In genomic region chr9:22099922-22100321, GRCm38 (mm10) we compare ENCODE assay signal across 13 mouse cellular contexts. TPM values are rescaled to one million over a fixed set of nuclear protein-coding genes. Genes with fewer than 3 reads are reported as not detected.
A peak's percentile ranks its signal among the peaks of the same experiment; 100 is the strongest.
DNase-seq lines count a peak whose midpoint lies in the region; ATAC-seq and TF ChIP-seq lines count a peak whose summit lies in the region.
"Had no signal": no experiment of that assay in that cellular context is flagged by ENCODE, and none has a peak within 500 bp of the region (broad histone marks: within the 10 kb centered on the region; RNA-seq: fewer than 3 reads in every experiment).

No protein-coding gene starts in this region.

- H3K9me3 ChIP-seq in heart, embryonic 14.5 days (ENCODE audit: control insufficient read depth, low read length) = no peaks in the 10 kb centered on the region
- H3K9me3 ChIP-seq in lung, embryonic 16.5 days (ENCODE audit: control insufficient read depth, low read length) = no peaks in the 10 kb centered on the region
- no peaks in the 10 kb centered on the region for H3K9me3 ChIP-seq in embryonic facial prominence, embryonic 15.5 days (replicated peaks)
- H3K9me3 ChIP-seq in stomach, postnatal 0 days (ENCODE audit: control insufficient read depth, low read length) = no peaks in the 10 kb centered on the region

- peak overlapping the region; percentile 38 to 48 for H3K4me3 ChIP-seq in heart, embryonic 14.5 days (ENCODE audit: control insufficient read depth in 1 of 2, insufficient read depth in 1 of 2, low read depth in 1 of 2, low read length in 2 of 2)
- H3K4me3 ChIP-seq in lung, embryonic 16.5 days (ENCODE audit: low read length) = no peak overlapping the region
- H3K4me3 ChIP-seq in embryonic facial prominence, embryonic 15.5 days (replicated peaks) = 0 out of 2 replicates have a peak overlapping the region, but pooled peaks have one; percentile 6
- peak overlapping the region; percentile 31 for H3K4me3 ChIP-seq in stomach, postnatal 0 days (ENCODE audit: low read depth, low read length)

- no peak for DNase-seq in heart, adult 8-10 months (ENCODE audit: low spot score)
- no peak for DNase-seq in lung, postnatal 25 days (ENCODE audit: low spot score)
- DNase-seq in stomach, postnatal 0 days (ENCODE audit: low spot score) = peak; percentile 24
- DNase-seq in ovary, adult 18-20 months (ENCODE audit: low spot score) = no peak
- DNase-seq in right cerebral cortex, postnatal 14 days = no peak
- DNase-seq: gastrocnemius, postnatal 25 days; kidney, postnatal 10 days; midbrain, embryonic 14.5 days had no signal

- peak overlapping the region; percentile 69 for H3K9ac ChIP-seq in heart, embryonic 14.5 days (ENCODE audit: low read length)
- no peak overlapping the region for H3K9ac ChIP-seq in lung, embryonic 16.5 days (ENCODE audit: low read length)
- H3K9ac ChIP-seq in embryonic facial prominence, embryonic 15.5 days = no peak overlapping the region
- H3K9ac ChIP-seq in stomach, postnatal 0 days (ENCODE audit: low read length) = peak overlapping the region; percentile 60
- H3K9ac ChIP-seq: liver, embryonic 14.5 days had no signal

- peak overlapping the region; percentile 68 to 86 for H3K27ac ChIP-seq in heart, embryonic 14.5 days (replicated peaks in 1 of 2; ENCODE audit: control insufficient read depth in 1 of 2, insufficient read depth in 1 of 2, low read depth in 2 of 2, low read length in 2 of 2)
- no peak overlapping the region for H3K27ac ChIP-seq in lung, embryonic 16.5 days (ENCODE audit: low read length)
- H3K27ac ChIP-seq in embryonic facial prominence, embryonic 15.5 days (replicated peaks) = no peak overlapping the region
- H3K27ac ChIP-seq in stomach, postnatal 0 days (replicated peaks) = peak overlapping the region; percentile 88
- H3K27ac ChIP-seq: liver, embryonic 14.5 days had no signal

- TF ChIP-seq CTCF in stomach, postnatal 0 days (IDR thresholded peaks at IDR 0.05; ENCODE audit: low read depth) = no peak

- peaks cover 13 to 15% of the 10 kb centered on the region in 2 experiments; a peak in 2 of 4 replicates for H3K4me1 ChIP-seq in heart, embryonic 14.5 days (ENCODE audit: control insufficient read depth in 2 of 2, insufficient read depth in 2 of 2, low read length in 2 of 2)
- no peaks in the 10 kb centered on the region; the same call in 1 of the 2 replicates for H3K4me1 ChIP-seq in lung, embryonic 16.5 days (replicated peaks; ENCODE audit: control insufficient read depth, insufficient read depth, low read length)
- H3K4me1 ChIP-seq in embryonic facial prominence, embryonic 15.5 days = peaks cover 4% of the 10 kb centered on the region; the same call in 1 of the 2 replicates
- H3K4me1 ChIP-seq in stomach, postnatal 0 days (replicated peaks; ENCODE audit: control insufficient read depth, insufficient read depth) = no peaks in the 10 kb centered on the region

- H3K27me3 ChIP-seq in heart, embryonic 14.5 days (ENCODE audit: control insufficient read depth, insufficient read depth, low read length) = no peaks in the 10 kb centered on the region
- peaks cover 9% of the 10 kb centered on the region; the same call in 1 of the 2 replicates for H3K27me3 ChIP-seq in lung, embryonic 16.5 days (ENCODE audit: control insufficient read depth, insufficient read depth, low read depth, low read length)
- H3K27me3 ChIP-seq in embryonic facial prominence, embryonic 15.5 days = peaks cover 32% of the 10 kb centered on the region
- H3K27me3 ChIP-seq in stomach, postnatal 0 days (ENCODE audit: control insufficient read depth, insufficient read depth, low read length) = no peaks in the 10 kb centered on the region

- ATAC-seq in heart, embryonic 14.5 days (ENCODE audit: insufficient number of reproducible peaks, insufficient read depth, low FRiP score, low read depth) = peak; percentile 54
- peak; percentile 54 for ATAC-seq in lung, embryonic 16.5 days (ENCODE audit: low read depth)
- no peak for ATAC-seq in embryonic facial prominence, embryonic 15.5 days (ENCODE audit: insufficient number of reproducible peaks, low FRiP score, low TSS enrichment, low read depth)
- peak; percentile 57; the same call in 1 of the 2 replicates for ATAC-seq in stomach, postnatal 0 days (ENCODE audit: low FRiP score, low TSS enrichment)
- ATAC-seq: CD4-positive, CD25-positive, alpha-beta regulatory T cell, adult 4 months had no signal

- H3K36me3 ChIP-seq in heart, embryonic 14.5 days (ENCODE audit: control insufficient read depth, insufficient read depth, low read length) = peaks cover 35% of the 10 kb centered on the region
- no peaks in the 10 kb centered on the region for H3K36me3 ChIP-seq in lung, embryonic 16.5 days (ENCODE audit: control insufficient read depth, insufficient read depth, low read length)
- H3K36me3 ChIP-seq in embryonic facial prominence, embryonic 15.5 days = no peaks in the 10 kb centered on the region
- no peaks in the 10 kb centered on the region for H3K36me3 ChIP-seq in stomach, postnatal 0 days (ENCODE audit: control insufficient read depth, insufficient read depth, low read length)

- WGBS in heart, embryonic 14.5 days = under 1% methylated on average over 17 of the region's 18 CpGs
- 2% methylated on average over 18 of the region's 18 CpGs for WGBS in lung, embryonic 16.5 days
- WGBS in embryonic facial prominence, embryonic 15.5 days = 4% methylated on average over 18 of the region's 18 CpGs
- WGBS in stomach, postnatal 0 days = 3% methylated on average over 17 of the region's 18 CpGs

- peak overlapping the region; percentile 62 for H3K4me2 ChIP-seq in heart, embryonic 14.5 days (ENCODE audit: low read length)
- H3K4me2 ChIP-seq in lung, embryonic 16.5 days (ENCODE audit: low read depth, low read length) = peak overlapping the region; percentile 1; the same call in 1 of the 2 replicates
- H3K4me2 ChIP-seq in embryonic facial prominence, embryonic 15.5 days (replicated peaks) = peak overlapping the region; percentile 9; the same call in 1 of the 2 replicates
- H3K4me2 ChIP-seq in stomach, postnatal 0 days (replicated peaks; ENCODE audit: low read depth) = peak overlapping the region; percentile 46

- no peak for TF ChIP-seq EP300 in stomach, postnatal 0 days (optimal IDR thresholded peaks at IDR 0.05)

RNA-seq across cellular contexts. Expression of gene Cnn1, which starts 0.9 kb away (rescaled TPM):
- 227 and 239 TPM in 2 replicates for polyA plus RNA-seq in heart, embryonic 14.5 days (2014; fragmentation: Nextera tagmentation; extraction: Ambion mirVana)
- 1 to 10 TPM; 3.4 to 8.7 (median 6.1) TPM for total RNA-seq in heart, adult 8-10 months (2022)
- polyA plus RNA-seq in lung, embryonic 16.5 days (2015; fragmentation: Nextera tagmentation; extraction: Ambion mirVana) = 44.6 and 49.5 TPM in 2 replicates
- polyA plus RNA-seq in embryonic facial prominence, embryonic 15.5 days (2015; fragmentation: Nextera tagmentation; extraction: Ambion mirVana) = 4.3 and 7.0 TPM in 2 replicates
- polyA plus RNA-seq in stomach, postnatal 0 days (2015; fragmentation: Nextera tagmentation; extraction: Ambion mirVana) = 851 and 1,082 TPM in 2 replicates

RNA-seq across cellular contexts. Expression of gene Ecsit, which starts 14.7 kb away (rescaled TPM):
- polyA plus RNA-seq in heart, embryonic 14.5 days (2014; fragmentation: Nextera tagmentation; extraction: Ambion mirVana) = 50.5 and 58.1 TPM in 2 replicates
- total RNA-seq in heart, adult 8-10 months (2022) = 100 to 1,000 TPM; 101 to 109 (median 106) TPM
- 28.9 and 31.9 TPM in 2 replicates for polyA plus RNA-seq in lung, embryonic 16.5 days (2015; fragmentation: Nextera tagmentation; extraction: Ambion mirVana)
- polyA plus RNA-seq in embryonic facial prominence, embryonic 15.5 days (2015; fragmentation: Nextera tagmentation; extraction: Ambion mirVana) = 37.3 and 41.8 TPM in 2 replicates
- polyA plus RNA-seq in stomach, postnatal 0 days (2015; fragmentation: Nextera tagmentation; extraction: Ambion mirVana) = 31.7 and 33.1 TPM in 2 replicates

RNA-seq across cellular contexts. Expression of gene Elof1, which starts 17.1 kb away (rescaled TPM):
- 117 and 129 TPM in 2 replicates for polyA plus RNA-seq in heart, embryonic 14.5 days (2014; fragmentation: Nextera tagmentation; extraction: Ambion mirVana)
- total RNA-seq in heart, adult 8-10 months (2022) = 10 to 100 TPM; 34.9 to 42.6 (median 39.3) TPM
- polyA plus RNA-seq in lung, embryonic 16.5 days (2015; fragmentation: Nextera tagmentation; extraction: Ambion mirVana) = 197 and 231 TPM in 2 replicates
- 202 and 226 TPM in 2 replicates for polyA plus RNA-seq in embryonic facial prominence, embryonic 15.5 days (2015; fragmentation: Nextera tagmentation; extraction: Ambion mirVana)
- 119 TPM in 2 replicates for polyA plus RNA-seq in stomach, postnatal 0 days (2015; fragmentation: Nextera tagmentation; extraction: Ambion mirVana)

RNA-seq across cellular contexts. Expression of gene Zfp653, which starts 28.7 kb away (rescaled TPM):
- polyA plus RNA-seq in heart, embryonic 14.5 days (2014; fragmentation: Nextera tagmentation; extraction: Ambion mirVana) = 6.7 and 7.6 TPM in 2 replicates
- total RNA-seq in heart, adult 8-10 months (2022) = 1 to 10 TPM; 3.0 to 5.0 (median 4.7) TPM
- polyA plus RNA-seq in lung, embryonic 16.5 days (2015; fragmentation: Nextera tagmentation; extraction: Ambion mirVana) = 12.8 and 15.0 TPM in 2 replicates
- 12.5 and 12.6 TPM in 2 replicates for polyA plus RNA-seq in embryonic facial prominence, embryonic 15.5 days (2015; fragmentation: Nextera tagmentation; extraction: Ambion mirVana)
- polyA plus RNA-seq in stomach, postnatal 0 days (2015; fragmentation: Nextera tagmentation; extraction: Ambion mirVana) = 4.4 and 5.5 TPM in 2 replicates

RNA-seq across cellular contexts. Expression of gene Gm49318, which starts 28.9 kb away (rescaled TPM):
- polyA plus RNA-seq in heart, embryonic 14.5 days (2014; fragmentation: Nextera tagmentation; extraction: Ambion mirVana) = not detected in 2 replicates
- total RNA-seq in heart, adult 8-10 months (2022) = under 1 TPM in 1 of 4 experiments, not detected in 3; 0.66 TPM
- not detected in 2 replicates for polyA plus RNA-seq in lung, embryonic 16.5 days (2015; fragmentation: Nextera tagmentation; extraction: Ambion mirVana)
- polyA plus RNA-seq in embryonic facial prominence, embryonic 15.5 days (2015; fragmentation: Nextera tagmentation; extraction: Ambion mirVana) = not detected in 2 replicates
- not detected in 2 replicates for polyA plus RNA-seq in stomach, postnatal 0 days (2015; fragmentation: Nextera tagmentation; extraction: Ambion mirVana)
- total RNA-seq: gastrocnemius, postnatal 25 days had no signal
- polyA plus RNA-seq: CD4-positive, CD25-positive, alpha-beta regulatory T cell, adult 4 months; liver, embryonic 14.5 days; midbrain, embryonic 14.5 days had no signal

Comparison
In these comparisons a context has a peak if more than half of its experiments do, and no peak if none do; other contexts are left out.
1. H3K27ac ChIP-seq: peak in heart, embryonic 14.5 days (2 of 2) and stomach, postnatal 0 days (single experiment); none in lung, embryonic 16.5 days (single experiment) and embryonic facial prominence, embryonic 15.5 days (single experiment).
2. H3K4me2 ChIP-seq: peak in every context shown above with its lines; median percentile 62 in heart, embryonic 14.5 days; 46 in stomach, postnatal 0 days; 9 in embryonic facial prominence, embryonic 15.5 days; 1 in lung, embryonic 16.5 days.
3. H3K9ac ChIP-seq: peak in heart, embryonic 14.5 days (single experiment) and stomach, postnatal 0 days (single experiment); none in lung, embryonic 16.5 days (single experiment) and embryonic facial prominence, embryonic 15.5 days (single experiment).